Mouse (Mus musculus): ENCODE data around the gene Gla.

Gene Gla

DNA sequence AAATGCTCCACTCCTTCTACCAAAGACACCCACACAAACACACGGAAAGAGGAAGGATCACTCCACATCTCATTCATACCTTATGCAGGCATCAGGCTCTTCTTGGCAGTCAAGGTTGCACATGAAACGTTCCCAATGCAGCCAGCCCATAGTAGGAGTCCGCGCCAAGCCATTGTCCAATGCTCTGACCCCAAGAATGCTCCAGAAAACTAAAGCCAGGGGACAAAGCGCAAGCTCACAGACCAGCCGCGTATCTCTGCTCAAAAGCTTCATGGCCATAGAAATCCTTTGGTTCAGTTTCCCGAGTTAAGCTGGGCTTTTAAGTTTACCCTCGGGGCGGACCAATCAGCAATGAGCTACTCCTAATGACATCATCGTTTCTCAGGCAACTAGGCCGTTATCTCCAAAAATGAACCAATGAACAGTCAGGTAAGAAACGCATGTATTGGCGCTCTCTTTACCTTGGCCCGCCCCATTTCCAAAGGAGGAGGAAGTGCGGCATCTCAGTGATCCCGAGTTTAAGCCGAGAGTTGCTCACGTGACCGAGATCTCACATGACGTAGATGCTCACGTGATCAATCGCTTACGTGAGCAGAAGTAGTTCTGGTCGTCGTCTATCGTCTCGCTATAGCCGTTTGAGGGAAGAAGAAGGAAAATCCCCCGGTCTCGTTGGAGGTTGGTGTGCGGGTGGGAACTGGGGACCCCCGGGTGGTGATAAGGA lies at the start of gene Gla, which contains the start of gene Hnrnph2:
Gene Gla, minus strand, starts transcription at position 467 of the 721 bp plus-strand sequence.
Gene Hnrnph2, plus strand, starts transcription at position 521 of the 721 bp plus-strand sequence.
- peak; percentile 76 for DNase-seq (ENCODE audit: low spot score)

DNA sequence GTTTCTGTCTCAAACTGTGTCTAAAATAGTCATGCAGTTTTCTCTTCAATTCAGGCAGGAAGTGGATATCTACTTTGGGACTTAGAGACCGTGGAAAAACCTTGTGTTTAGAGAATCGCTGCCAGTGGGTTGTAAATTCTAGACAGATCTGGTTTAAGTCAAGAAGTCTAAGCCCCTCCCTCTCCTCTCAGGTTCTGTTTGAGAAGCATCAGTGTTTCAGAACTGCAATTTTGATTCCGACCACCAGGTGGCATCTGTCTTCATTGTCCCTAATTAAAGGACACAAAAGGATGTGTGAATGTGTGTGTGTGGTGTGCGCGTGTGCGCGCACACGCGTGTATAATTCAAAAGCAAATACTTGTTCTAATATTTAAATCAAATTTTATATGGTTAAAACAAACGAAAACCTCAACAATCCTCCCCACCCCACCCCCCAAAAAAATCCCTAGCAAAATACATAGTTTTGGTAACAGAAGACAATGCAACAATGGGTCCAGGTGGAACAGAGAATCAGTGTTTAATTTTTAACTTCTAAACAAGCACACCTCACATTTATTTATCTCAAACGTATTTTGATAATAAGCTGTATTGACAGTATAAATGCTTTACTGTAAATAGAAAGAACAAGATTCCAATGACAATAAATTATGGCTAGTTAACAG lies 47.2 kb upstream of the Gla start:
- DNase-seq (ENCODE audit: low spot score) = peak; percentile 31

DNA sequence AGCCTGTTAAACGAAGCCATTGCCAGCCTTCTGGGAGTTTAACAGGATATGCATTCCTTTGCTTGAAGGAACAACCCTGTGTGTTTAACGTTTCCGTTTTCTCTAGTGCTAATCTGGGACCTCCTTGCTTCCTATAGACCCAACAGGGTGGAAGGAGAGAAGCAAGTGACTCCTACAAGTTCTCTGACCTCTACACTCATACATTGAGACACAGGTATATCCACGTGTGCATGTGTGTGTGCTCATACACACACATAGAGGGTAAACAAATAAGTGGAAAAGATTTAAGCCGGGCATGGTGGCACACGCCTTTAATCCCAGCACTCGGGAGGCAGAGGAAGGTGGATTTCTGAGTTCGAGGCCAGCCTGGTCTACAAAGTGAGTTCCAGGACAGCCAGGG lies 46.5 kb upstream of the Gla start:
- no peak for DNase-seq (ENCODE audit: low spot score)

DNA sequence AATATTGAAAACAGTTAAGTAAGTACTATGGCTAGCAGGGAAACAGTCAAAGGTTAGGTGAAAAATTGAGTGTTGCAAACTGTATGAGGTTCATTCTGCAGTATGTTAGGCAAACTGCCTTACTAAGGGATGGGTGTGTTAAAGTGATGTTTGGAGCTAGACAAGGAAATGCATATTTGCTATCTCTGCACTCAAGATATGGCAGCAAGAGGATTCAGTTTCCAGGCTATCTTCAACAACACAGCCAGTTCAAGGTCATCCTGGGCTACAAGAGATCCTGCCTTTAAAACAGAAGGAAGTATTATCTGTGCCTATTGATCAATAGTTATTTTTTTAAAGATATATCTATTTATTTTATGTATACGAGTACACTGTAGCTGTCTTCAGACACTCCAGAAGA lies 45.4 kb upstream of the Gla start:
- DNase-seq (ENCODE audit: low spot score) = no peak

DNA sequence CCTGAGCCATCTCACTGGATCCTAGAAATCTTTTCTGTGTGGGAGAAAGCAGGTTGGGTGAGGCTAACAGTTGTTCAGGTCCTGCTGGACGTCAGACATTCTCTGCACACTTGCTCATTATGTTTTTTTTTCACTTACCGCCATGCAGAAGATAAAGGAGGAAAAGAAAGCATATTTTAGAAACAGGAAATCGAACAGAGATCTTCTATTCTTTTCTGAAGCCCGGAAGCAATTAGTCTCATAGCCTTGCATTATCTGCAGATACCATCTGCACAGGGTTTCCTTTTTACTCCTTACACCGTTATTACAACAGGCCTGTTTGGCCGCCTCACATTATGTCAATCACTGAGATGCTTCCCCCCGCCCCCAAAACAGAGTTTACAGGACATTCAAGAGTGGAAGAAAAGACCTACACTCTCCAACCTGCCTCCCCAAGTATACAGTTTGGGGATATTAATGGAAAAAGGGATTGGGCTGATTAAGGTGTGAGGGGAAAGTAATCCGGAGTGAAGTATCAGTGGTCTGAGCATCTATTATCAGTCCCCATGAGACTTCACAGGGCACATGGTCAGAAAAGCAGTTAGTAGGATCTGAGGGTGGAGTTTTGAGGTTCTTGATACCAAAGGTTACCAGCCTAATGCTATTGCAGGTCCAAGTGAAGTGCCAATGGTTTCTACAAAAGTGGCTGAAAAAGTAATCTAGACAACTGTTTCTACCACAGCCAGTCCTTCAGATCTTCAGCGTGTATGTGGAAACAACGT lies 40.3 kb upstream of the Gla start:
- no peak for DNase-seq (ENCODE audit: low spot score)

DNA sequence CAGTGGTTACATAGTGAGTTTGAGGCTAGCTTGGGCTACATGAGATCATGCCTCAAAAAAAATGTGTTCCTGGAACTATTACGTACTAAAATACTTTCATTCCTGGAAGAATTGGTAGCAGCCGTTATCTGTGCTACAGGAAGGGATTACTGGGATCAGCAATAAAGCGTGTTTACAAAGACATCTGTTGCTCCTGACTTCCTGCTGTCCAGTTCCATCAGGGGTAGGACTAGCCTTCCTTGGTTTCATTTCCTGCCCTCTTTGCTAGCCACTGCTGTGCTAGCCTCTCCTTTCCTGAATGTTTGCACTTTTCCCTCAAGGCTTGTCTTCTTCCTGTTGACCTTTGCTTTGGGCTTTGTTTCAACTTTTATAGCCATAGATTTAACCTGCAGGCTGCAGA lies 34.9 kb upstream of the Gla start:
- no peak for DNase-seq (ENCODE audit: low spot score)

DNA sequence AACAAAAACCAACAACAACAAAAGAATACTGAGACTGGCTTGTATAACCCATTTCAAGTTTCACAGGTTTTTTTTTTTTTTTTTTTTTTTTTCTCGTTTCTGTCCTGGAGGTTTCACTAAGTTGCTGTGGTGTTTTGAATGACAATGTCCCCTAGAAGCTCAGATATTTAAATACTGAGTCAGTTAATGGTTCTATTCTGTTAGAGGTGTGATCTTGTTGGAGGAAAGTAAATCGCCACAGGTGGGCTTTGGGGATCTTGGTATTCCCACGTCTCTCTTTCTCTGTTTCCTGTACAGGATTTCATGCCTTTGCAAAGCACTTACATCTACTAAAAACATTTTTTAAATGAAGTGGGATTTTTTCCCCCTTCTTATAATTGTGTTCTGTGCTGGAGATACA lies 34.2 kb upstream of the Gla start:
- DNase-seq (ENCODE audit: low spot score) = no peak

DNA sequence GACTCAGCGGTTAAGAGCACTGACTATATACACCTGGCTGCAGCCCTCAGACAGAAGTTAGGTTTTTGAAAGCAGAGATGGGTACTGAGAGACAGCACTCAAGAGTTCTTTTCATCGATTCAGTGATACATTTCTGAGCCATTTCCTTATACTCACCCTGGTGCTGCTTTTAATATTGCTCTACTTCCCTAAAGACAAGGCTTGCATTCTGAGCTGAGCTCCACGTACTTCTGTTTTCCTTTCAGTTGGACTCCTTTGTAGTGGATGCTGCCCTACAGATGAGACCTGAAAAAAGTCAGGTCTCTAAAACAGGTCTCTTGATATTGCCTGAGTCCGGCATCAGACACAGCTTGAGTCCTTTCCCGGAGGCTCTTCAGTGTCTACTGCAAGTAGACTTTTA lies 31.8 kb upstream of the Gla start:
- no peak for DNase-seq (ENCODE audit: low spot score)

DNA sequence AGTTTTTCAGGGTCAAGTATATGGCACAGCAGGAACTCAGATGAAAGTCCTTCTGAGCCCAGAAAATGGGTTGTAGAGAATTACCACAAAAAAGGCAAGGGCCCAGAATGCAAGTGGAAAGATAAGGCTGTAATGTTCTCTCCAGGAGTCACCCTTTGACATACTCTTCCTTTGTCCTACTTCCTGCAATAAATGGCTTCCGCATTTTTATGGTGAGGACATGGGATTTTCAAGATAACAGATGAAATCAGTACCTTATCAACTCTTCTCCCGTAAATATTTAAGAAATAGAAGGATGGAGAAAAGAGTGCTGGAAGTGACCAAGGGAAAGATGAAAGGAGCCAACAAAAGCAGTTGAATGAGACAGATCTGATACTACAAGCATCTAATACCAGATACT lies 27.3 kb upstream of the Gla start:
- no peak for DNase-seq (ENCODE audit: low spot score)

DNA sequence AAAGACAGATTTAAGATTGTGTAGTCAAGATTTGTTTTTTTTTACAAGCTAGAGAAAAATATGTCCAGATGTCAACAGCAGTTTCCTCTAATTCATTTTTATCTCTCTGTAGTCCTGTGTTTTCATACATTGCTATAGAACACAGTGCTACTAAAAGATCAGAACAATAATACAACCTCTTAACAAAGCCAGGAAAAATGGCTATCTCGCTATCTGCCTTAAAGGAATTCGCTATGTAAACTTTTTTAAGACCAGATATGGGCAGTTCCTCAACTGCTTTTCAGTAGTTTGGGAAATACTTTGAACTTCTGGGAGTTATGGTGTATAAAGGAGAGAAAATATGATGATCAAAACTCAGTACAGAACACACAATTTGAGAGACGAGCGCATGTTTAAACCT lies 22.4 kb upstream of the Gla start:
- DNase-seq (ENCODE audit: low spot score) = no peak

DNA sequence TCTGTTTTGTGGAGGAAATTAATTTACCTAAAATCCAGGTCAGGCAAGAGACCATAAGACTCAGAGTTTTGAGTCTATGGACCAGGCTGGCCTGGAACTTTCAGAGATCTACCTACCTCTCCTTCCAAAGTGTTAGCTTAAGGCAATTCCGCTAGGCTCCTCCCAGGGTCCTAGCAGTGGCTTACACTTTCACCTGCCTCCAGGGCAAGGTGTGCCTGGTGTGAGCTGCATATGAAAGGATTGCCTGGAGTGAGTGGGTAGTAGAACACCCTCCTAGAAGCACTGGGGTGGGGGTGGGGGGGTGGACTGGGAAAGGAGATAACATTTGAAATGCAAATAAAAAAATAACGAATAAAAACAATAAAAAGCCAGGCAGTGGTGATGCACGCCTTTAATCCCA lies 20.8 kb upstream of the Gla start:
- no peak for DNase-seq (ENCODE audit: low spot score)

DNA sequence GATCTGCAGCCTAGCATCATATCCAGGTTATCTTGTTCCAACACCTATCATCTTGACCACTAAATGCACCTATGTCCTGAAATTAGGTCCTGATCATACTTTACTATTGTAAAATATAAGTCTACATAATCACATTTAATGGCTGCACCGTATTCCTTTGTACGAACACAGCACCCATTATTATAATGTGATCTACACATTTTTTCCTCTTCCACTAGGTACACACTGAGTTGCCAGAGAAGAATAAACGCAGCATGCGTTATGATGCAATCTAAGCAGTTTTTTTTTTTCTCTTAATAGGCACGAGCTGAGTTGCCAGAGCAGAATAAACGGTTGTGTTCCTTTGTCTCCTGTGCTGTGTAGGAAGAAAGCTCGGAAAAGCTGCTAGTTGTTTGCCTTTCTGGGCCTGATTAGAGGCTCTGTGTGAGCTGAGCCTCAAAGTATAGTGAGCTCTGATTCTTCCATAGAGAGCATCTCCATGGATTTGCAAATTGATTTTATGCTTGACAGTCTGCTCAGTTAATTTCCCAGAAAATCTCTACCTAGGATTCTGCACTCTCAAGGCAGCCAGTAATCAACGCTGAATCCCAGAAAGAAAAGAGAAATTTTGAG lies 19.4 kb upstream of the Gla start:
- DNase-seq (ENCODE audit: low spot score) = no peak

DNA sequence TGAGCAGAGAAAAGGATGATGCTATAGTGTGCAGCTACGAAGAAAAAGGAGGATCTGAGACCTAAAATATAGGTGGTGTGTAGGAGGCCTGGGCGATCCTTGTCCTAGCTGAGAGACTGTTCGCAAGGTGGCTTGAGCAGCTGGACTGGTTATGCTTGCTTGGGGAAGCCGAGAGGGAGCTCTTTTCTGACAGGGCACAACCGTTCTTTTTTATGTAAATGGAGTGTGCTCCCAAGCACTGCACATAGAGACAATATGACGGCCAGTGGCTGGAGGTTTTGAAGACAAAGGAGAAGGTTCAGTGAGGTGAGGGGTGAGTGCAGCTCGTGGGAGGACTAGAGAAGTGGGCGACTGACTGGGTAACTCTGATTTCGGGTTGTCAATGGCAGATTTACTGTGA lies 18.8 kb upstream of the Gla start:
- no peak for DNase-seq (ENCODE audit: low spot score)

DNA sequence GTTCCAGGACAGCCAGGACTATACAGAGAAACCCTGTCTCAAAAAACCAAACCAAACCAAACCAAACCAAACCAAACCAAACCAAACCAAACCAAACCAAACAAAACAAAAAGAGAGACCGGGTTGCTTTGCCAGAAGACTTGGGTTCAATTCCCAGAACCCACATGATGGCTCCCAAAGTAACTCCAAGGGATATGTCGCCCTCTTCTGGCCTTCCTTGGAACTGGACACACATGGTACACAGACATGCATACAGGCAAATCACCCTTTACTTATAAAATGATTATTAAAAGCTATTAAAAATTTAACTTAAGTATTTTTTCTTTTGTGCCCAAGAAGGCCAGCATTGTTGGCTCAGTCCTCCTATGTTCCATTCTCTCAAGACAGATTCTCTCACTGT lies 13.4 kb upstream of the Gla start:
- no peak for DNase-seq (ENCODE audit: low spot score)

DNA sequence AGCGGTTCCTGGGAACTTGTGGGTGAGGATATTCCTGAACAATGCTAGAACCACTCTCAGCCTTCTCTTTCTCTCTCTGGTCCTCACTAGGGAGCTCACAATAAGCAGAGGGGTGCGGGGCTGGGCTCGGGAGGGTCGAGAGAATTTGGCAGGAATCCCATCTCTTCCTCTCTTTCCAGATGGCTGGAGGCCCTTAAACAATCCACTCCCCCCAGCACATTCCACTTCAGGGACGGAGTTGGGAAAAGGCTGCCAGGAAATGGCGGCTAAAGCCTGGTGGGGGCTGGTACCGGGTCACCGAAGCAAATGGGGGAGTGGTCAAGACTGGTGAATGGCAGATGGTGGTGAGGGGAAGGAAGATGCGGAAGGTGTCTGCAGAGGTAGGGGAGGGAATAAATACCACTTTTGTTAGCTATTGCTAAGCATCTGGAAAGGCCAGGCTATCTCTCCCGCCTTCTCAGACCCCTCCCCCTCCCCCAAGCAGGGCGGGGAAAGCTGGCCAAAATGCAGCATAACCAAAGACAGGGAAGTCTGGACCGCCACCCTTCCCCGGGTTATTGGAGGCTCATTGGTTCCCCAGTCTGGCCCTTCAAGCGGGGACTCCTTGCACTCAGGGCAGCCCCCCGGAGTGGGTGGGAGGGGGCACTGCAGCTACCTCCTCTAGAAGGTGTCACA lies 11.5 kb upstream of the Gla start:
- peak; percentile 54 for DNase-seq (ENCODE audit: low spot score)

DNA sequence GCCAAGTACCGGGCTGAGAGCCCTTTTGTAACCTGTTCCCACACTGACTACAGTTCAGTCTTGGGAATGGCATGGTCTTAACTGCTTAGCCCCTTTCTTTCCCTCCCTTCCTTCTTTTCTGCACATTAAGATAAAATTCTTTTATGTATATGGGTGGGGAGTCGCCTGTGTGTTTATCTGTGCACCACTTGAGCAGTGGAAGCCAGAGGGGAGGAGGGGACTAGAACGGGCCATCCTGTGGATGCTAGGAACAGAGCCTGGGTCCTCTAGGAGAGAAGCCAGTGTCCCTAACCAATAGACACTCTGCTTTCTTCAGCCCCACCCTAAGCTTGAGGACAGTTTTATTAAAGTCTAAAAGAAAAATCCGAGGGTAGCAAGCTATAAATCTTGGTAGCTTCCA lies 10.1 kb upstream of the Gla start:
- no peak for DNase-seq (ENCODE audit: low spot score)

DNA sequence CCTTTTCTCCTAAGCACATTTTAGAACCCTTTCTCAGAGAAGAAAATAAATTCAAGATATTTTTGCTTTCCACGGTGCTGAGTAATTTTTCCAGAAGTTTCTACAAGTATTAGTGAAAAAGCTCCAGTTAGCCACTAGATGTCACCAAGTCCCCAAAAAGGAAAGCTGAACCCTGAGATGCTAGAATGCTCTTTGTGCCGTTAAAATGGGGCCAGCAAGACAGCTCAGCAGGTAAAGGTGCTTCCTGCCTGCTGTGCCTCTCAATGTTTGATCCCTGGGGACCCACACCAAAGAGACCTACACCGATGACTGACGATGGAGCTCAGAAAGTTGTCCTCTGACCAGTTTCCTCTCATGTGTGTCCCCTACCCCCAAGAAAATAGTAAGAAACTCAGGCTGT lies 8.5 kb upstream of the Gla start:
- DNase-seq (ENCODE audit: low spot score) = no peak

DNA sequence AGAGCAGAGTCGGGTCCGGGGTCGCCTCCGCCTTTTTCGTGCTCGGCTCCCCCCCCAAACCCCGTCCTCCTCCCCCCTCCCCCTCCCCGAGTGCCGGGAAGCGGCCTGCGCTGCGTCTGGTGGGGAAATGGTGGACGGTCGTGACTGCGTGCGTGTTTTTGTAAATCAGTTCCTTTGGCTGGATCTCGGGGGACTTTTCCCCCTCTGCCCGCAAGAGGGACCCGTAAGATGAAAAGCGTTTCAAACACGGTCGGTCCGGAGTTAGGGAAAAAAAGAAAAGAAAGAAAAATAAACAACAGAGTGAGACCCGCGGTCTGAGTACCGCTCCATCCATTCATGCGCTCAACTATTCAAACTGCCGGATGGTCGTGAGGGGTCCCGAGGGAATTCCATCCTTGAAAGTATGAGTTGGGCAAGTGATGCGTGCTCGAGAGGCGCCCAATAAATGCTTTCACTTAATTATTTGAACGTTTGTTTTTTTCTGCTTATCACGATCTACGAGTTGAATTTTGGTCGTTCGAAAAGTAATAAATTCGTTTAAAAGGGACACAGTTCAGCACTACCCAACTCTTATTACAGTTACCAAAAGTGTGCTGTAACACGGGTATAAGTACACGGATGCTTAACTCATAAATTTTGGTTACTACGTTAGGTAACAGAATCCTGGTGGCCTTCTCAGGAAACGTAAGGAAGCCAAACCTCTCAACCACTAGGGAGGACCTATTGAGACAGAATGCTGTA lies 625 bp upstream of the Gla start:
- DNase-seq (ENCODE audit: low spot score) = no peak

DNA sequence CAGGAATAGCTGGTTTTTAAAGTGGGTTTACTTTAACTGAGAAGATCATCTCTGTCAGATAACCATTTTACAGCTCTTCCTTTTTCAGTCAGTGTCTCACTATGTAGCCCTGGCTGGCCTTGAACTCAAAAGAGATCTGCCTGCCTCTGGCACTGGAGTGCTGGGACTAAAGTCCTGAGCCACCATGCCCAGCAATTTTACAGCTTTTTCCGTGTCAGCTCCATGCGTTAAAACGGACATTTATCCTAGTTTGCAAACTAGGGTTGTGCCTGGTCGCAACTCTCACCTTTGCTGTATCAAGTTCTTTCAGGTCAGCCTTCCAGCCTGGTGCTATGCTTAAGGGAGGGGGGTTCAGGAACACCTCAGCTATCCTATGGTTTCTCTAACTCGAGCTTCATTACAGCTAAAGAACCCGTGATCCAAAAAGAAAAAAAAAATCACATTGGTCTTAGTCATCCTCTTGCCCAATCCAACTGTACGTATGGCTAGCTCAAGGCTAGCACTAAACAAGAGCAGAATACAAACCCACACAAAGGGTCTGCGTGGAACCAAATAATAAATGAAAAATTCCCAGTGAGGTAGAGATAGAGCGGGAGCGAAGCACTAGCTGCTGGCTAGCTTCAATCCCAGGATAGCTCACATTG lies 881 bp downstream of the Gla start:
- DNase-seq (ENCODE audit: low spot score) = no peak

DNA sequence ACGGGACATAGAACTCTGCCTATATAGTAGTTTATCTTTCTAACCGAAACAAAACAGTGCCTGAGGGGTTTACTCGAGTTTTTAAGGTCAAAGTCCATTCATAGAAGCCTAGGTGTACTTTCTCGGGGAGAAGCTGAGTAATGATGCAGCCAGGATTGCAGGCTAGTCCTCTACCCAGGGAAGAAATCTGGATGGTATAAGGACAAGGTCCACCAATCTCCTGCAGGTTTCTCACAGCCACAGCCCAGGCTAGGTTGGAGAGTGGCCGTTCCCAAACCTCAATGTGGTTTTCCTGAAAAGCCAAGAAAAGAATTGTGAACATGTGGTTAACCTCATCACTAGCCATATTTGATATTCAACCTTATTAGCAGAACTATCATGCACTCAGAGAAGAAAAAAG lies 11.1 kb downstream of the Gla start:
- no peak for DNase-seq (ENCODE audit: low spot score)

DNA sequence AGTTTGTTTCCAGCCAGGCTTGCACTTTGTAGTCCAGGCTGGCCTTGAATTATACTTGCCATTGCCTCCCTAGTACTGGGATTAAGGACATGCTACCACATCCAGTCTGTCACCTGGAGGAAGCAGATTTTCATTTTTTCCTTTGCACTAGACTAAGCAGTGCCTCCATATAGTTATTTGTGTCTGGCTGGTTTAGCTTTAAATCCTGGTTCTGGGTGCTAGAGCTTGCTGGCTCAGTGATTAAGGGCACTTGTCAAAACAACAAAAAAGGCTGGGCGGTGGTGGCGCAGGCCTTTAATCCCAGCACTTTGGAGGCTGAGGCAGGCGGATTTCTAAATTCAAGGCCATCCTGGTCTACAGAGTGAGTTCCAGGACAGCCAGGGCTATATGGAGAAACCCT lies 11.9 kb downstream of the Gla start:
- no peak for DNase-seq (ENCODE audit: low spot score)
